In genomic region chr14:46692571-46692970, GRCm38 (mm10) we compare ENCODE assay signal across 23 mouse cellular contexts.
"Had no signal": no experiment of that assay in that cellular context is flagged by ENCODE, and none has a peak within 500 bp of the region (broad histone marks: within the 10 kb centered on the region; RNA-seq: fewer than 3 reads in every experiment).

No protein-coding gene starts in this region.

- H3K9ac ChIP-seq: limb, embryonic 13.5 days; liver, embryonic 12.5 days; liver, embryonic 15.5 days; lung, embryonic 15.5 days; midbrain, embryonic 15.5 days; neural tube, embryonic 12.5 days; neural tube, embryonic 15.5 days had no signal

- H3K4me1 ChIP-seq: liver, embryonic 12.5 days; liver, embryonic 15.5 days; lung, embryonic 15.5 days; megakaryocyte, embryonic 14.5 days; midbrain, embryonic 15.5 days; neural tube, embryonic 12.5 days had no signal

- H3K27me3 ChIP-seq: limb, embryonic 13.5 days; liver, embryonic 12.5 days; liver, embryonic 15.5 days; lung, embryonic 15.5 days; midbrain, embryonic 15.5 days; neural tube, embryonic 12.5 days; neural tube, embryonic 15.5 days had no signal

- ATAC-seq: liver, embryonic 12.5 days; midbrain, embryonic 15.5 days had no signal

- H3K36me3 ChIP-seq: limb, embryonic 10.5 days; limb, embryonic 13.5 days; liver, embryonic 12.5 days; liver, embryonic 15.5 days; lung, embryonic 15.5 days; midbrain, embryonic 10.5 days; midbrain, embryonic 15.5 days; neural tube, embryonic 12.5 days; neural tube, embryonic 15.5 days had no signal

- DNase-seq: layer of hippocampus, adult 9-11 months; liver; lung, adult 18-20 months; lung, postnatal 10 days; lung, postnatal 36 days; right cerebral cortex, adult 18-20 months; right cerebral cortex, postnatal 14 days; right cerebral cortex, postnatal 4 days; thymus, adult 2 months; thymus, postnatal 14 days; thymus, postnatal 4 days had no signal

- H3K4me3 ChIP-seq: layer of hippocampus, adult 2 months; limb, embryonic 10.5 days; limb, embryonic 13.5 days; liver, embryonic 12.5 days; liver, embryonic 15.5 days; lung, embryonic 15.5 days; megakaryocyte, embryonic 14.5 days; midbrain, embryonic 10.5 days; midbrain, embryonic 15.5 days; neural tube, embryonic 12.5 days; neural tube, embryonic 15.5 days had no signal

- H3K27ac ChIP-seq: layer of hippocampus, adult 2 months; limb, embryonic 10.5 days; limb, embryonic 13.5 days; liver, embryonic 12.5 days; liver, embryonic 15.5 days; lung, embryonic 15.5 days; midbrain, embryonic 10.5 days; midbrain, embryonic 15.5 days; neural tube, embryonic 12.5 days; neural tube, embryonic 15.5 days; stomach, postnatal 0 days had no signal

- H3K4me2 ChIP-seq: limb, embryonic 13.5 days; liver, embryonic 12.5 days; liver, embryonic 15.5 days; lung, embryonic 15.5 days; midbrain, embryonic 15.5 days; neural tube, embryonic 12.5 days; neural tube, embryonic 15.5 days had no signal

- H3K9me3 ChIP-seq: limb, embryonic 10.5 days; limb, embryonic 13.5 days; liver, embryonic 12.5 days; liver, embryonic 15.5 days; lung, embryonic 15.5 days; midbrain, embryonic 10.5 days; midbrain, embryonic 15.5 days; neural tube, embryonic 12.5 days; neural tube, embryonic 15.5 days had no signal
